Mouse (Mus musculus): Measurements from ENCODE around the gene Skp1a. TPM values are rescaled to one million over a fixed set of nuclear protein-coding genes. Genes with fewer than 3 reads are reported as not detected.

Gene Skp1a
- total and polyA plus RNA-seq, 3 experiments, result 169 to 371 (median 209) TPM

DNA sequence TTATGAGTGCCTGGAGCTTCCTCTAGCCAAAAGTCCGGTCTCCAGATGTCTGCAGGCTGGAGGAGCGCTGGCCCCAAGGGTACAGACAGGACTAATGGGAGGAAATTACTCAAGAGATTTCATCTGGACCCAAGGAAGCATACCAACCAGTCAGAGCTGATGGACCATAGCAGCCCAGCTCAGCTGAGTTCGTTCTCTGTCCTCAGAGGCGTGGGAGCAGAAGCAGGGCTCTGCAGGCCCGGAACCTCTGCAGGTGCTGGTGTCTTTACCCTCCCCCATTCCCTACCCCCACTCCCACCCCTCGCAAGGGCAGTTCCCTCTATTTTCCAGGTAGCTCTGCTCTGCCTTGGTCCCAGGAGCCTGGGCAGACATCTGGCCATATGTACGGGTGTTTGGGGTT is 60.6 kb downstream of the Skp1a start:
- H3K4me2 ChIP-seq (ENCODE audit: insufficient read depth, low read depth, poor library complexity, severe bottlenecking), result no peak overlapping the region
- H3K27ac ChIP-seq (ENCODE audit: insufficient read depth, low read depth), result no peak overlapping the region
- no peaks in the 10 kb centered on the region for H3K79me2 ChIP-seq (replicated peaks; ENCODE audit: control insufficient read depth, extremely low read depth, insufficient read depth, poor library complexity, severe bottlenecking)
- no peaks in the 10 kb centered on the region for H3K9me3 ChIP-seq (replicated peaks; ENCODE audit: low read length)
- H3K36me3 ChIP-seq (replicated peaks in 1 of 2; ENCODE audit: control insufficient read depth in 1 of 2, insufficient read depth in 1 of 2, low read length in 1 of 2), result no peaks in the 10 kb centered on the region
- no peak overlapping the region for H3K4me3 ChIP-seq (replicated peaks in 1 of 3; ENCODE audit: low read depth in 2 of 3, low read length in 2 of 3, poor library complexity in 1 of 3)
- H3K27me3 ChIP-seq (replicated peaks), result no peaks in the 10 kb centered on the region
- peaks cover 17 to 53% of the 10 kb centered on the region in 2 experiments for H3K4me1 ChIP-seq (ENCODE audit: control insufficient read depth in 1 of 2, insufficient read depth in 2 of 2)
- dilution Hi-C loops (cut with MboI; ENCODE audit: extremely low pct_ligation_motif_present, extremely low pct_unique_long_range_greater_than_20kb, low sequenced_read_pairs), result no loop called here
- no peak overlapping the region for H3K9ac ChIP-seq (ENCODE audit: insufficient read depth, low read depth)
- in situ Hi-C loops (cut with MboI; ENCODE audit: low pct_ligation_motif_present, low pct_unique_long_range_greater_than_20kb, low sequenced_read_pairs), result no loop called here
- TF ChIP-seq CHD2 (IDR thresholded peaks at IDR 0.05; ENCODE audit: low read length) (peak; percentile 87), ETS1 (conservative IDR thresholded peaks at IDR 0.05; ENCODE audit: low read depth, low read length) (peak; percentile 62), NELFE (IDR thresholded peaks at IDR 0.05; ENCODE audit: low read depth, low read length) (no peak), ELF1 (IDR thresholded peaks at IDR 0.05; ENCODE audit: low read depth, low read length) (no peak)
- no peak for DNase-seq (ENCODE audit: extremely low read depth)

DNA sequence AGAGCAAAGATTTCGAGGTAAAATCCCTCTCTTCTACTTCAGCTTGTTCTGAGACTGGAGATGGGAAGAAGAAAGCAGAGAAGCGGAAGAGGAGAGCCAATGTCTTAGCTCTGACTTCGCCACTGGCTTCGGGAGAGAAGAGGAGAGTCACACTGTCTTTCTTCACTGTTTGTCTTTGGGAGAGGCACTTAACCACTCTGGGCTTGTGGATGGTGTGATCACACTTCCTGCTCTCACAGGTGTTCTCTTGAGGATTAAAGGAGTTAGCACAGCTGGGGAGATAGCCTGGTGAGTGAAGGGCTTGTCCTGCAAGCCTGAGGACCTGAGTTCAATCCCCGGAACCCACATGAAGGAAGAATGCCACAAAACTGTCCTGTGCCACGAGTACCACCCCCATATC is 61.1 kb downstream of the Skp1a start:
- dilution Hi-C loops (cut with MboI; ENCODE audit: extremely low pct_ligation_motif_present, extremely low pct_unique_long_range_greater_than_20kb, low sequenced_read_pairs), result no loop called here
- no peaks in the 10 kb centered on the region for H3K27me3 ChIP-seq (replicated peaks)
- no peak overlapping the region for H3K9ac ChIP-seq (ENCODE audit: insufficient read depth, low read depth)
- H3K9me3 ChIP-seq (replicated peaks; ENCODE audit: low read length), result no peaks in the 10 kb centered on the region
- no peak for TF ChIP-seq KAT2A (IDR thresholded peaks at IDR 0.05; ENCODE audit: insufficient replicate concordance, low read length)
- no peak for TF ChIP-seq EP300 (IDR thresholded peaks at IDR 0.05; ENCODE audit: low read length)
- no peak for TF ChIP-seq MXI1 (IDR thresholded peaks at IDR 0.05; ENCODE audit: low read depth, low read length)
- TF ChIP-seq TCF12 (IDR thresholded peaks at IDR 0.05; ENCODE audit: low read depth, low read length), result no peak
- no peak for TF ChIP-seq CHD2 (IDR thresholded peaks at IDR 0.05; ENCODE audit: low read length)
- TF ChIP-seq TBP (conservative IDR thresholded peaks at IDR 0.05; ENCODE audit: low read depth, low read length), result no peak
- no peak for TF ChIP-seq RCOR1 (conservative IDR thresholded peaks at IDR 0.05; ENCODE audit: low read depth, low read length)
- TF ChIP-seq PAX5 (IDR thresholded peaks at IDR 0.05; ENCODE audit: low read length), result no peak
- TF ChIP-seq UBTF (IDR thresholded peaks at IDR 0.05; ENCODE audit: low read depth, low read length), result no peak
- no peak for TF ChIP-seq MEF2A (IDR thresholded peaks at IDR 0.05; ENCODE audit: borderline replicate concordance, low read depth, low read length)
- no peak overlapping the region for H3K4me2 ChIP-seq (ENCODE audit: insufficient read depth, low read depth, poor library complexity, severe bottlenecking)
- H3K79me2 ChIP-seq (replicated peaks; ENCODE audit: control insufficient read depth, extremely low read depth, insufficient read depth, poor library complexity, severe bottlenecking), result no peaks in the 10 kb centered on the region
- H3K4me1 ChIP-seq (ENCODE audit: control insufficient read depth in 1 of 2, insufficient read depth in 2 of 2), result peaks cover 17 to 58% of the 10 kb centered on the region in 2 experiments
- no peak for DNase-seq (ENCODE audit: extremely low read depth)
- H3K4me3 ChIP-seq (replicated peaks in 1 of 3; ENCODE audit: low read depth in 2 of 3, low read length in 2 of 3, poor library complexity in 1 of 3), result no peak overlapping the region
- no peaks in the 10 kb centered on the region for H3K36me3 ChIP-seq (replicated peaks in 1 of 2; ENCODE audit: control insufficient read depth in 1 of 2, insufficient read depth in 1 of 2, low read length in 1 of 2)
- no peak overlapping the region for H3K27ac ChIP-seq (ENCODE audit: insufficient read depth, low read depth)
- in situ Hi-C loops (cut with MboI; ENCODE audit: low pct_ligation_motif_present, low pct_unique_long_range_greater_than_20kb, low sequenced_read_pairs), result no loop called here

DNA sequence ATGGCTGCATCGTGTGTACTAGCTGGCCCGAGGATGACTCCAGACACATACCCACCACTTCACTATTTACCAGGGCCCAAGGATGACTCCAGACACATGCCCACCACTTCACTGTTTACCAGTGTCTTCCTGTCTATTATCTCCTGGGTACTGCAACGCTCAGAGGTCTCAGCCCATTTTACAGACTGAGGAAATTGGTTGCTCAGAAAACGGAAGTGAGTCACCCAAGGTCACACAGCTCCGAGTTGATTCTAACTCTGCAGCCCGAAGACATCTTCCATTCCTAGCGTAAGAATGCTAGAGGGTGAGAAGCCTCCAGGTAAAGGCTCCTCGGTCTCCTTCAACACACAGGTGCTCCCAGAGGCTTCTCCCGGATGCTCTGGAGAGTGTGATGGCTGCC is 62.3 kb downstream of the Skp1a start:
- dilution Hi-C loops (cut with MboI; ENCODE audit: extremely low pct_ligation_motif_present, extremely low pct_unique_long_range_greater_than_20kb, low sequenced_read_pairs), result no loop called here
- Histone ChIP-seq H3K27ac (ENCODE audit: insufficient read depth, low read depth) (no peak overlapping the region), H3K36me3 (replicated peaks in 1 of 2; ENCODE audit: control insufficient read depth in 1 of 2, insufficient read depth in 1 of 2, low read length in 1 of 2) (no peaks in the 10 kb centered on the region), H3K79me2 (replicated peaks; ENCODE audit: control insufficient read depth, extremely low read depth, insufficient read depth, poor library complexity, severe bottlenecking) (no peaks in the 10 kb centered on the region), H3K27me3 (replicated peaks) (no peaks in the 10 kb centered on the region), H3K9ac (ENCODE audit: insufficient read depth, low read depth) (no peak overlapping the region), H3K4me3 (replicated peaks in 1 of 3; ENCODE audit: low read depth in 2 of 3, low read length in 2 of 3, poor library complexity in 1 of 3) (peak overlapping the region in 1 of 3 experiments; percentile 27), H3K9me3 (replicated peaks; ENCODE audit: low read length) (no peaks in the 10 kb centered on the region), H3K4me2 (ENCODE audit: insufficient read depth, low read depth, poor library complexity, severe bottlenecking) (0 out of 2 replicates have a peak overlapping the region, but pooled peaks have one; percentile 3), H3K4me1 (ENCODE audit: control insufficient read depth in 1 of 2, insufficient read depth in 2 of 2) (peaks cover 23 to 70% of the 10 kb centered on the region in 2 experiments)
- peak; percentile 76 for DNase-seq (ENCODE audit: extremely low read depth)
- peak; percentile 42; the same call in 1 of the 2 replicates for TF ChIP-seq POLR2A (IDR thresholded peaks at IDR 0.05; ENCODE audit: low read depth, low read length)
- no peak for TF ChIP-seq JUND (conservative IDR thresholded peaks at IDR 0.05; ENCODE audit: low read depth, low read length)
- TF ChIP-seq MAX (IDR thresholded peaks at IDR 0.05; ENCODE audit: low read length), result 0 out of 2 replicates have a peak, but pooled peaks have one; percentile 25
- no peak for TF ChIP-seq CHD1 (IDR thresholded peaks at IDR 0.05; ENCODE audit: low read depth, low read length)
- TF ChIP-seq TBP (conservative IDR thresholded peaks at IDR 0.05; ENCODE audit: low read depth, low read length), result 0 out of 2 replicates have a peak, but pooled peaks have one; percentile 54
- TF ChIP-seq EP300 (IDR thresholded peaks at IDR 0.05; ENCODE audit: low read length), result 0 out of 2 replicates have a peak, but pooled peaks have one; percentile 60
- TF ChIP-seq ETS1 (conservative IDR thresholded peaks at IDR 0.05; ENCODE audit: low read depth, low read length), result peak; percentile 34; the same call in 1 of the 2 replicates
- no peak for TF ChIP-seq TCF12 (IDR thresholded peaks at IDR 0.05; ENCODE audit: low read depth, low read length)
- TF ChIP-seq SMC3 (IDR thresholded peaks at IDR 0.05; ENCODE audit: low read depth, low read length), result no peak
- peak; percentile 57 for TF ChIP-seq ELF1 (IDR thresholded peaks at IDR 0.05; ENCODE audit: low read depth, low read length)
- TF ChIP-seq JUN (IDR thresholded peaks at IDR 0.05; ENCODE audit: insufficient read depth, low read depth, low read length), result peak; percentile 58
- no peak for TF ChIP-seq UBTF (IDR thresholded peaks at IDR 0.05; ENCODE audit: low read depth, low read length)
- in situ Hi-C loops (cut with MboI; ENCODE audit: low pct_ligation_motif_present, low pct_unique_long_range_greater_than_20kb, low sequenced_read_pairs), result no loop called here
